Mouse (Mus musculus): ENCODE measurements around the gene Pm20d1. TPM values are rescaled to one million over a fixed set of nuclear protein-coding genes. Genes with fewer than 3 reads are reported as not detected.

The Pm20d1 gene
- polyA plus RNA-seq, 1 experiment from 2014 or later = 2.6 TPM

- no peak overlapping the region for H3K9ac ChIP-seq
- H3K27ac ChIP-seq = no peak overlapping the region
- no peak for ATAC-seq (ENCODE audit: insufficient read depth, low FRiP score, low read depth)
- WGBS = 73% methylated on average over 3 of the region's 3 CpGs
- no peak overlapping the region for H3K4me3 ChIP-seq (replicated peaks)
- H3K4me1 ChIP-seq = no peaks in the 10 kb centered on the region
- H3K36me3 ChIP-seq = peaks cover 19% of the 10 kb centered on the region
- H3K27me3 ChIP-seq (replicated peaks) = no peaks in the 10 kb centered on the region
- no peaks in the 10 kb centered on the region for H3K9me3 ChIP-seq
- H3K4me2 ChIP-seq = no peak overlapping the region
Observed at GRCm38 (mm10) chr1:131837035-131837434, 39.9 kb downstream of the Pm20d1 start.

DNA sequence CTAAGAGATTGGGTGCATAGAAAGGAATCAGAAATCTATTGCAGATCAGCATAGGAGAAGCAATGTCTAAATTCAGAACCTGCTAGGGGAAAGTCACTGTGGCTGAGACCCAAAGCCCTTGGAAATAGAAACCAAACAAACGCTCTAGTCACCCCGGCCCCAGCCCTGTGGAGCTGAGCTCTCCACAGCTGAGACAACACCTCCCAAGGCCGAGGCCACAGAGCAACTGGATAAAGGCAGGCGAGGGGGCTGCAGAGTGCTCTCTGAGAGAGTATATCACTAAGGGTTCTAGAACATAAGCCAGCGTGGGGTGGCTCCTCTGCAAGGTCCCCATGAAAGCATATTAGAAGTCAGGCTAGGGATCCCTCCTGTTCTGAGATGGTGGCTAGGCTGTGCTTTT is 41.4 kb downstream of the Pm20d1 start:
- no peaks in the 10 kb centered on the region for H3K4me1 ChIP-seq
- H3K9me3 ChIP-seq = no peaks in the 10 kb centered on the region
- H3K36me3 ChIP-seq = peaks cover 28% of the 10 kb centered on the region
- H3K4me2 ChIP-seq = no peak overlapping the region
- 0 out of 2 replicates have a peak overlapping the region, but pooled peaks have one; percentile 21 for H3K27ac ChIP-seq
- H3K4me3 ChIP-seq (replicated peaks) = no peak overlapping the region
- 75% methylated on average over 5 of the region's 5 CpGs for WGBS
- H3K9ac ChIP-seq = no peak overlapping the region
- peak; percentile 45; the same call in 1 of the 2 replicates for ATAC-seq (ENCODE audit: insufficient read depth, low FRiP score, low read depth)
- H3K27me3 ChIP-seq (replicated peaks) = no peaks in the 10 kb centered on the region

- ATAC-seq (ENCODE audit: insufficient read depth, low FRiP score, low read depth) = no peak
- Histone ChIP-seq H3K27me3 (replicated peaks) (no peaks in the 10 kb centered on the region), H3K4me1 (no peaks in the 10 kb centered on the region), H3K36me3 (peaks cover 33% of the 10 kb centered on the region), H3K9me3 (no peaks in the 10 kb centered on the region), H3K4me3 (replicated peaks) (no peak overlapping the region), H3K27ac (no peak overlapping the region), H3K4me2 (no peak overlapping the region), H3K9ac (no peak overlapping the region)
- WGBS = 49% methylated on average over 2 of the region's 2 CpGs
Observed at GRCm38 (mm10) chr1:131839279-131839678, 42.1 kb downstream of the Pm20d1 start.

DNA sequence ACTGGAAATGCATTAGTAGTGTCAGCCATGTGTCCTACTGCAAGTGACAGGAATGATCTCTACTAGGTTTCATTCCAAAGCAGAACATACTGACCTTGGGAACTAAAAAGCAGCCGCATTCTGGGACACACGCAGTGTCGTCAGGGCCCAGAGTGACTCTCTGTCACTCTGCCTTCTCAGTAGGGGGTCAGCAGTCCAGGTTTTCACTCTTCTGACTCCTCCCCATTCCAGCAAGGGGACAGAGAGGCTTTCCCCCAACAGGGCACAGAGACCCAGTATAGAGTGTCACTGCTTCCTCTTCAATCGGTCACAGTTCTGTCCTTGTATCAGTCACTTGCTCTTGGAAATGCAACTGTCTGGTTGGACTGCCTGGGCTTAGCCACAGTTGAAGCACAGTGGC is 45.0 kb downstream of the Pm20d1 start:
- no peak overlapping the region for H3K9ac ChIP-seq
- no peaks in the 10 kb centered on the region for H3K27me3 ChIP-seq (replicated peaks)
- WGBS = 85% methylated on average over 4 of the region's 4 CpGs
- peaks cover 40% of the 10 kb centered on the region for H3K36me3 ChIP-seq
- H3K4me1 ChIP-seq = no peaks in the 10 kb centered on the region
- H3K27ac ChIP-seq = no peak overlapping the region
- no peaks in the 10 kb centered on the region for H3K9me3 ChIP-seq
- no peak for ATAC-seq (ENCODE audit: insufficient read depth, low FRiP score, low read depth)
- no peak overlapping the region for H3K4me3 ChIP-seq (replicated peaks)
- H3K4me2 ChIP-seq = no peak overlapping the region

DNA sequence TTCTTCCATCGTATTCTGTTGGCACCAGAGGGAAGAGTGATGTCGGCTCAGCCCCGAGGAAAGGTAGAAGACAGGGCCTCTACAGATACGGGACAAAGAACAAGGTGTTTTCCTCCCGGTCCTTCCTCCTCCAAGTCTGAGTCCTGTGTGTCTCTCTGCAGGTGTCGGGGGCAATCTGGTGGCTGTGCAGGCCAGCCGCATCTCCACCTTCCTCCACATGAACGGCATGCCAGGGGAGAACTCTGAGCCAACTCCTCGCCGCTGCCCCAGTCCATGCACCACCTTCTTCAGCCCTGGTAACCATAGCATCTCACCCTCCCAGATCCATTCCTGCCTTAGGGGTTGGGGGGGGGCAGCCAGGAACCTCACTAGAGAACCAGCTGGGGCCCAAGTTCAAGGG is 46.6 kb downstream of the Pm20d1 start:
- H3K9me3 ChIP-seq = no peaks in the 10 kb centered on the region
- no peaks in the 10 kb centered on the region for H3K4me1 ChIP-seq
- WGBS = 90% methylated on average over 10 of the region's 10 CpGs
- no peak overlapping the region for H3K4me3 ChIP-seq (replicated peaks)
- H3K27ac ChIP-seq = no peak overlapping the region
- H3K9ac ChIP-seq = no peak overlapping the region
- H3K27me3 ChIP-seq (replicated peaks) = no peaks in the 10 kb centered on the region
- peaks cover 40% of the 10 kb centered on the region for H3K36me3 ChIP-seq
- no peak for ATAC-seq (ENCODE audit: insufficient read depth, low FRiP score, low read depth)
- H3K4me2 ChIP-seq = no peak overlapping the region

DNA sequence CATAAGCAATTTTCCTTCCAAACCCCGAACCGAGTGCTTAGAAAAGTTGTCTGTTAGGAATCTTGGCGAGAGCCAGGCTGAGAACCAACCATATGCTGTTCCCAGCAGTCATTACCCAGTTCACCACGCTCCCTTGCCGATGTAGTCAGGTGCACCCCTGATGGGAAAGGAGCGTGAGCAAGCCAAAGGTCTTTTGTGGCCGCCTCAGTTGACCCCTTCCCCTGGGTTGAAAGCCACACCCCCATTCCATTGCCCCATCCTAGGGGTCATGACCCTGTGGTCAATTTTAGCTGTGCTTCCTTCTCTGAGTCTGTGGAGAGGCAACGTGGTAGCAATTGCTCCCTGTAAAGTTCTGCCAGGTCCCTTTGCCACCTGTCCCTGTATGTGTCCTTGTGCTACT is 47.7 kb downstream of the Pm20d1 start:
- 75% methylated on average over 8 of the region's 8 CpGs for WGBS
- Histone ChIP-seq H3K27me3 (replicated peaks) (no peaks in the 10 kb centered on the region), H3K4me2 (no peak overlapping the region), H3K4me1 (no peaks in the 10 kb centered on the region), H3K9me3 (no peaks in the 10 kb centered on the region), H3K36me3 (peaks cover 40% of the 10 kb centered on the region), H3K4me3 (replicated peaks) (no peak overlapping the region), H3K9ac (no peak overlapping the region), H3K27ac (no peak overlapping the region)
- ATAC-seq (ENCODE audit: insufficient read depth, low FRiP score, low read depth) = peak; percentile 17; the same call in 1 of the 2 replicates

GRCm38 (mm10) chr1:131846255-131846654 is 49.1 kb downstream of the Pm20d1 start:
- WGBS = 66% methylated on average over 5 of the region's 5 CpGs
- Histone ChIP-seq H3K4me1 (no peaks in the 10 kb centered on the region), H3K36me3 (peaks cover 29% of the 10 kb centered on the region), H3K4me2 (no peak overlapping the region), H3K27ac (no peak overlapping the region), H3K9ac (no peak overlapping the region), H3K27me3 (replicated peaks) (no peaks in the 10 kb centered on the region), H3K9me3 (no peaks in the 10 kb centered on the region), H3K4me3 (replicated peaks) (no peak overlapping the region)
- ATAC-seq (ENCODE audit: insufficient read depth, low FRiP score, low read depth) = no peak

DNA sequence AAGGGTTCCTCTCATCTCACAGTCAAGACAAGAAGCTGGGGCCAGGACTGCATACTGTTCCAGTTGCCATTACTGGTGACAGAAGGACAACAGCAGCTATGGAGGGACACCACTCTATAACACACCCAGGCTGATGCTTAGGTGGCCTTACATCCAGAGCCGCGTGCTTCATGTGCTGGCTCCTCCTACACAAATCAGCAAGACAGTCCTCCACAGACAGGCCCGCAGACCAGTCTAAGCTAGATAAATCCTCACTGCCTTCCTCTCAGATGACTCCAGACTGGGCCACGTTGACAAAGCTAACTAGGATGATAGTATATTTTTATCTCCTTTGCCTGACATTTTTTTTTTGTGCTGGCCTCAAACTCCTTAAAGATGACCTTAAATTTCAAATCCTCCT is 64.6 kb downstream of the Pm20d1 start:
- 81% methylated on average over 4 of the region's 4 CpGs for WGBS
- Histone ChIP-seq H3K4me3 (replicated peaks) (no peak overlapping the region), H3K9ac (no peak overlapping the region), H3K9me3 (no peaks in the 10 kb centered on the region), H3K4me2 (no peak overlapping the region), H3K36me3 (no peaks in the 10 kb centered on the region), H3K27me3 (replicated peaks) (no peaks in the 10 kb centered on the region), H3K27ac (no peak overlapping the region), H3K4me1 (no peaks in the 10 kb centered on the region)
- ATAC-seq (ENCODE audit: insufficient read depth, low FRiP score, low read depth) = no peak

DNA sequence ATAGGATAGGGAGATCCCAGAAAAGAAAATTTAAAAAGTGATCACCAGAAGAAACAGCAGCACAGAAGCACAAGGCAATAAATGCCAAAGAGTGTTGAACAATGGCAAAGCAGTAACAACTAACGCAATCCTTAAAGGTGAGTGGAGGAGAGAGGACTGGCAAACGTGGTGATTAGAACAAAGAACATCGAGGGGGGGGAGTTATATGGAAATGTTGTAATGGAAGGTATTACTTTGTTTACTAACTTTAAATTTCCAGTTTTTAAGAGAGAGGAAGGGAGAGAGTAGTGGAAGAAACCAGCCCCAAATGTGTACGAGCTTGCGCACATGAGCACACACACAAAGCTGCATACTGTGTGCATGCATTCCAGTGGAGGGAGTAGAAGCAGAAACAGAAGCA is 68.4 kb downstream of the Pm20d1 start:
- 83% methylated on average over 5 of the region's 5 CpGs for WGBS
- no peaks in the 10 kb centered on the region for H3K36me3 ChIP-seq
- H3K27me3 ChIP-seq (replicated peaks) = no peaks in the 10 kb centered on the region
- H3K27ac ChIP-seq = no peak overlapping the region
- H3K9ac ChIP-seq = no peak overlapping the region
- no peaks in the 10 kb centered on the region for H3K4me1 ChIP-seq
- no peak overlapping the region for H3K4me2 ChIP-seq
- no peak for ATAC-seq (ENCODE audit: insufficient read depth, low FRiP score, low read depth)
- H3K9me3 ChIP-seq = no peaks in the 10 kb centered on the region
- H3K4me3 ChIP-seq (replicated peaks) = no peak overlapping the region

DNA sequence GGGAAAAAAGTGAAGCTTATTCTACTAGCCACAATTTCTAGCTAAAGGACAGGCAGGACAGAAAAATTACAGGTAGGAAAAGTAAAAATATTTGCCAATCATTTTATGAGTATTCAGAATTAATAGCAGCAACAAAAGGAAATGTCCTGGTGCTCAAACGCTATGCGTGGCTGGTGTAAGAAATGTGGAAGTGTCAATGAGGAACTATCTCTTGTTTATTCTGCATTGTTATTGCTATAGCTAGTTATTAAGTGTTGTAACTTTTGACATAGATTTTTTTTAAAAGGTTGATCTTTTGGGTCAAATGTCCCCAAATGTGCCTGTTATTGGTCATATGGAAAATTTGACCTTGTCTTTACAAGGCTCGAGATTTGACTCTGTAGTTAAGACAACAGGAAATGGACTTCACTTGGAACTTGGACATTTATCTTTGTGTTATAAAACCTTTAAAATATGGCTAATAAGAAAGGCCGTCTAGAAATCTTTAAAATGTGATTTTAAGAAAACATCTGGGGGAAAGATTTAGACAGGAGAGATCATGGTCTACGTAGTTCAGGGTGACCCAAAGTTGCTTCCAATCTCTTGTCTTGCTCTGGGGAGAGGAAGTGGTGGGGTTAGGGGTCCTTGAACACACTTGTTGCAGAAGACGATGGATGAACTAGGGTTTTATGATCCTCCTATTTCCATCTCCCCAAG is 69.3 kb downstream of the Pm20d1 start:
- no peak for ATAC-seq (ENCODE audit: insufficient read depth, low FRiP score, low read depth)
- Histone ChIP-seq H3K4me1 (no peaks in the 10 kb centered on the region), H3K4me3 (replicated peaks) (peak overlapping the region; percentile 62; the same call in 1 of the 2 replicates), H3K27me3 (replicated peaks) (no peaks in the 10 kb centered on the region), H3K27ac (no peak overlapping the region), H3K4me2 (peak overlapping the region; percentile 21; the same call in 1 of the 2 replicates), H3K9ac (no peak overlapping the region), H3K9me3 (no peaks in the 10 kb centered on the region), H3K36me3 (no peaks in the 10 kb centered on the region)
- 70% methylated on average over 6 of the region's 6 CpGs for WGBS

DNA sequence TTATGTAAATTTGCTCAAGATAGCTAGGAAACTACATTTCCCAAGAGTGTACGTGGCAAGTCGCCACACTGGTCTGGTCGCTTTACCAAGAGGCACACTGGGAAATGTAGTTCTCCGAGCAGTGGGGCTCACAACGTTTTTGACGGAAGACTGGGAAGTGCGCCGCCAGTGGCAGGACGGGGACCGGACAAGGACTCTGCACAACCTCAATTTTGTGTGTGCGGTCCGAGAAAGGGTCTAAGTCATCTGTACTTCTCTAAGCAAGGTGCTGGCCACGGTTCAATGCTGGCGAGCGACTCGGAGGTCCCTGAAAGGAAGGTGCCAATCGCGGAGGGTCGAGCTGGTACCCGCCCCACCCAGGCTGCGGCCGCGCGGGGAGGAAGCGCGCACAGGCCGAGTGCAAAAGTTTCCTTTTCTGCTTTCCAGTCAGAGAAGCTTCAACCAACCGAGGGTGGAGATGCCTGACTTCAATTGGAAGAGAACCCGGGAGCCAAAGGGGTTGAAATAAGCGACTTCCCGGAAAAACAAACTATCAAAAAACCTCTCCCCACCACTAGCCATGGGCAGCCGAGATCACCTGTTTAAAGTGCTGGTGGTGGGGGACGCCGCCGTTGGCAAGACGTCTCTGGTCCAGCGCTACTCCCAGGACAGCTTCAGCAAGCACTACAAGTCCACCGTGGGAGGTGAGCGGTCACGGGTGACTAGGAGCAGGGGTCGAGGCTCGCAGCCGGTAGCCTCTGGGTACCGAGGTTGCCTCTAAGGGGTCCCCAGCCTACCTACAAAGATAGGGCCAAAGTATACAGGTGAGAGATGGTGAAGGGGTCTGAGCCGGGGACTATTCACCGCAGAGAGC is 70.1 kb downstream of the Pm20d1 start, which contains the start of gene Rab29:
Gene Rab29, plus strand, starts transcription at position 132 of the 853 bp plus-strand sequence.
- H3K4me1 ChIP-seq = no peaks in the 10 kb centered on the region
- peak within 1 kb of the TSS; percentile 14; the same call in 1 of the 2 replicates for H3K9ac ChIP-seq
- WGBS = under 1% methylated on average over 46 of the region's 46 CpGs
- peak within 1 kb of the TSS; percentile 62 for H3K4me3 ChIP-seq (replicated peaks)
- ATAC-seq (ENCODE audit: insufficient read depth, low FRiP score, low read depth) = peak; percentile 97
- no peaks in the 10 kb centered on the region for H3K36me3 ChIP-seq
- peak within 1 kb of the TSS; percentile 77 for H3K4me2 ChIP-seq
- no peak within 1 kb of the TSS for H3K27ac ChIP-seq
- H3K9me3 ChIP-seq = no peaks in the 10 kb centered on the region
- H3K27me3 ChIP-seq (replicated peaks) = no peaks in the 10 kb centered on the region

- Histone ChIP-seq H3K36me3 (no peaks in the 10 kb centered on the region), H3K4me2 (peak overlapping the region; percentile 77), H3K4me3 (replicated peaks) (peak overlapping the region; percentile 62), H3K9me3 (no peaks in the 10 kb centered on the region), H3K27me3 (replicated peaks) (no peaks in the 10 kb centered on the region), H3K27ac (no peak overlapping the region), H3K9ac (peak overlapping the region; percentile 14; the same call in 1 of the 2 replicates), H3K4me1 (no peaks in the 10 kb centered on the region)
- ATAC-seq (ENCODE audit: insufficient read depth, low FRiP score, low read depth) = peak; percentile 37
- 17% methylated on average over 10 of the region's 10 CpGs for WGBS
Observed at GRCm38 (mm10) chr1:131867946-131868290, 70.7 kb downstream of the Pm20d1 start.

All from stomach, embryonic 15.5 days (tissue).